Mouse (Mus musculus) hindbrain, embryonic 13.5 days (tissue): ENCODE measurements at regions not wholly inside any gene's neighbourhood (a gene's known extent, or its start where the extent isn't known, plus 50 kb on each side); places are given as distances from the start of the nearest gene placed in this dataset.
A peak's percentile ranks its signal among the peaks of the same experiment; 100 is the strongest.

Experiments used
- ATAC-seq: fragments of 200-750 bp; cut with Nextera tagmentation; 2 replicates; pipeline ENCODE4 v1.8.0; 2017; ENCODE audit warnings: moderate TSS enrichment; ENCODE audit not compliant: low FRiP score
- H3K27ac ChIP-seq: fragments of 300-500 bp; sonication (generic); 2 replicates; pipeline ENCODE4 v1.5.1; 2015; ENCODE audit warnings: inconsistent platforms, mild to moderate bottlenecking, moderate library complexity
- H3K27me3 ChIP-seq: fragments of 300-500 bp; sonication (generic); 2 replicates; pipeline ENCODE4 v1.6.1; 2015; ENCODE audit warnings: mild to moderate bottlenecking, inconsistent platforms
- H3K36me3 ChIP-seq: fragments of 300-500 bp; sonication (generic); 2 replicates; pipeline ENCODE4 v1.6.1; 2015; ENCODE audit warnings: mild to moderate bottlenecking, inconsistent platforms
- H3K4me1 ChIP-seq: fragments of 300-500 bp; sonication (generic); replicated peaks from 2 replicates; pipeline ENCODE4 v1.6.1; 2015; ENCODE audit warnings: inconsistent platforms
- H3K4me2 ChIP-seq: fragments of 300-500 bp; sonication (generic); 2 replicates; pipeline ENCODE4 v1.6.1; 2015; ENCODE audit warnings: inconsistent platforms, mild to moderate bottlenecking, moderate library complexity
- H3K4me3 ChIP-seq: fragments of 300-500 bp; sonication (generic); 2 replicates; pipeline ENCODE4 v1.5.1; 2015; ENCODE audit warnings: mild to moderate bottlenecking, inconsistent platforms
- H3K9ac ChIP-seq: fragments of 300-500 bp; sonication (generic); 2 replicates; pipeline ENCODE4 v1.6.1; 2015; ENCODE audit warnings: mild to moderate bottlenecking, inconsistent platforms
- H3K9me3 ChIP-seq: fragments of 300-500 bp; sonication (generic); 2 replicates; pipeline ENCODE4 v1.6.1; 2016; ENCODE audit warnings: inconsistent platforms
- WGBS: fragments of 180-500 bp; shearing (Covaris S2); methylation state at CpG from one replicate; pipeline ENCODE4 v1.1.7; 2015; 5-methylcytosine and 5-hydroxymethylcytosine counted together

- no peaks in the 10 kb centered on the region for H3K27me3 ChIP-seq
- no peak overlapping the region for H3K4me3 ChIP-seq
- ATAC-seq = no peak
- H3K27ac ChIP-seq = no peak overlapping the region
- H3K9me3 ChIP-seq = no peaks in the 10 kb centered on the region
- no peak overlapping the region for H3K4me2 ChIP-seq
- H3K4me1 ChIP-seq = no peaks in the 10 kb centered on the region
- 77% methylated on average over 3 of the region's 3 CpGs for WGBS
- H3K9ac ChIP-seq = no peak overlapping the region
- no peaks in the 10 kb centered on the region for H3K36me3 ChIP-seq
Observed at GRCm38 (mm10) chr5:29870537-29870936, 134.8 kb upstream of the Gm5129 start.

- no peak for ATAC-seq
- Histone ChIP-seq H3K4me2 (no peak overlapping the region), H3K9ac (no peak overlapping the region), H3K27ac (no peak overlapping the region), H3K27me3 (no peaks in the 10 kb centered on the region), H3K36me3 (no peaks in the 10 kb centered on the region), H3K4me3 (no peak overlapping the region), H3K4me1 (no peaks in the 10 kb centered on the region), H3K9me3 (no peaks in the 10 kb centered on the region)
- WGBS = 77% methylated on average over 1 of the region's 1 CpGs
Observed at GRCm38 (mm10) chr5:29875451-29875850, 137.5 kb upstream of the Il6 start.

- H3K36me3 ChIP-seq = no peaks in the 10 kb centered on the region
- H3K4me3 ChIP-seq = no peak overlapping the region
- H3K27ac ChIP-seq = no peak overlapping the region
- no peaks in the 10 kb centered on the region for H3K9me3 ChIP-seq
- no peaks in the 10 kb centered on the region for H3K4me1 ChIP-seq
- WGBS = 83% methylated on average over 4 of the region's 4 CpGs
- no peaks in the 10 kb centered on the region for H3K27me3 ChIP-seq
- no peak overlapping the region for H3K4me2 ChIP-seq
- no peak overlapping the region for H3K9ac ChIP-seq
- no peak for ATAC-seq
Observed at GRCm38 (mm10) chr5:29887267-29887841, 125.6 kb upstream of the Il6 start.

GRCm38 (mm10) chr5:29892344-29892743 lies 120.6 kb upstream of the Il6 start:
- H3K27me3 ChIP-seq = no peaks in the 10 kb centered on the region
- WGBS = 79% methylated on average over 2 of the region's 2 CpGs

GRCm38 (mm10) chr5:29892861-29893260 lies 120.1 kb upstream of the Il6 start:
- H3K4me1 ChIP-seq = peaks cover 6% of the 10 kb centered on the region
- no peaks in the 10 kb centered on the region for H3K27me3 ChIP-seq
- H3K27ac ChIP-seq = no peak overlapping the region
- H3K36me3 ChIP-seq = no peaks in the 10 kb centered on the region
- ATAC-seq = no peak
- H3K9ac ChIP-seq = no peak overlapping the region
- 80% methylated on average over 2 of the region's 2 CpGs for WGBS
- H3K9me3 ChIP-seq = no peaks in the 10 kb centered on the region
- no peak overlapping the region for H3K4me2 ChIP-seq
- H3K4me3 ChIP-seq = no peak overlapping the region

More at GRCm38 (mm10) chr5:29892344-29892743, 120.6 kb upstream of the Il6 start:
- ATAC-seq = no peak
- Histone ChIP-seq H3K4me3 (no peak overlapping the region), H3K4me2 (no peak overlapping the region), H3K9me3 (no peaks in the 10 kb centered on the region), H3K9ac (no peak overlapping the region), H3K27ac (no peak overlapping the region), H3K4me1 (peaks cover 6% of the 10 kb centered on the region), H3K36me3 (no peaks in the 10 kb centered on the region)

GRCm38 (mm10) chr5:29893829-29894228 lies 119.1 kb upstream of the Il6 start:
- Histone ChIP-seq H3K9me3 (no peaks in the 10 kb centered on the region), H3K27me3 (no peaks in the 10 kb centered on the region), H3K27ac (no peak overlapping the region), H3K4me1 (peaks cover 6% of the 10 kb centered on the region), H3K4me3 (no peak overlapping the region), H3K4me2 (no peak overlapping the region), H3K9ac (no peak overlapping the region), H3K36me3 (no peaks in the 10 kb centered on the region)
- ATAC-seq = no peak
- 64% methylated on average over 5 of the region's 5 CpGs for WGBS

GRCm38 (mm10) chr5:29894606-29895595 lies 118.0 kb upstream of the Il6 start:
- Histone ChIP-seq H3K36me3 (no peaks in the 10 kb centered on the region), H3K4me2 (peak overlapping the region; percentile 23; the same call in 1 of the 2 replicates), H3K9ac (peak overlapping the region; percentile 20; the same call in 1 of the 2 replicates), H3K4me1 (peaks cover 6% of the 10 kb centered on the region), H3K27me3 (no peaks in the 10 kb centered on the region), H3K27ac (no peak overlapping the region), H3K9me3 (no peaks in the 10 kb centered on the region), H3K4me3 (no peak overlapping the region)
- 24% methylated on average over 9 of the region's 9 CpGs for WGBS
- no peak for ATAC-seq

GRCm38 (mm10) chr5:29897617-29898016 lies 115.3 kb upstream of the Il6 start:
- Histone ChIP-seq H3K27me3 (no peaks in the 10 kb centered on the region), H3K4me1 (peaks cover 6% of the 10 kb centered on the region), H3K36me3 (no peaks in the 10 kb centered on the region), H3K4me2 (no peak overlapping the region), H3K27ac (no peak overlapping the region), H3K9ac (no peak overlapping the region), H3K9me3 (no peaks in the 10 kb centered on the region), H3K4me3 (no peak overlapping the region)
- no peak for ATAC-seq

- no peak overlapping the region for H3K9ac ChIP-seq
- 89% methylated on average over 2 of the region's 2 CpGs for WGBS
Observed at GRCm38 (mm10) chr5:29901716-29902115, 111.2 kb upstream of the Il6 start.

GRCm38 (mm10) chr5:29920295-29920694 lies 92.6 kb upstream of the Il6 start:
- H3K27ac ChIP-seq = no peak overlapping the region
- no peaks in the 10 kb centered on the region for H3K36me3 ChIP-seq
- WGBS = 81% methylated on average over 2 of the region's 2 CpGs
- no peaks in the 10 kb centered on the region for H3K4me1 ChIP-seq
- no peaks in the 10 kb centered on the region for H3K27me3 ChIP-seq
- H3K9ac ChIP-seq = no peak overlapping the region
- H3K9me3 ChIP-seq = peaks cover 6% of the 10 kb centered on the region
- H3K4me2 ChIP-seq = no peak overlapping the region
- ATAC-seq = no peak
- no peak overlapping the region for H3K4me3 ChIP-seq

More at GRCm38 (mm10) chr5:29901716-29902115, 111.2 kb upstream of the Il6 start:
- no peak overlapping the region for H3K4me2 ChIP-seq
- H3K27ac ChIP-seq = no peak overlapping the region
- no peaks in the 10 kb centered on the region for H3K9me3 ChIP-seq
- no peaks in the 10 kb centered on the region for H3K36me3 ChIP-seq
- no peaks in the 10 kb centered on the region for H3K4me1 ChIP-seq
- no peak for ATAC-seq
- no peaks in the 10 kb centered on the region for H3K27me3 ChIP-seq
- no peak overlapping the region for H3K4me3 ChIP-seq

- H3K4me1 ChIP-seq = no peaks in the 10 kb centered on the region
- WGBS = 86% methylated on average over 2 of the region's 2 CpGs
- H3K9ac ChIP-seq = no peak overlapping the region
- no peaks in the 10 kb centered on the region for H3K27me3 ChIP-seq
- no peak for ATAC-seq
- no peak overlapping the region for H3K4me2 ChIP-seq
- no peaks in the 10 kb centered on the region for H3K9me3 ChIP-seq
- no peak overlapping the region for H3K27ac ChIP-seq
- no peak overlapping the region for H3K4me3 ChIP-seq
- H3K36me3 ChIP-seq = no peaks in the 10 kb centered on the region
Observed at GRCm38 (mm10) chr5:29925527-29925926, 87.4 kb upstream of the Il6 start.

- Histone ChIP-seq H3K4me1 (no peaks in the 10 kb centered on the region), H3K4me3 (no peak overlapping the region), H3K4me2 (no peak overlapping the region), H3K27ac (no peak overlapping the region), H3K9ac (no peak overlapping the region), H3K27me3 (no peaks in the 10 kb centered on the region), H3K36me3 (no peaks in the 10 kb centered on the region), H3K9me3 (no peaks in the 10 kb centered on the region)
- WGBS = 79% methylated on average over 1 of the region's 1 CpGs
- ATAC-seq = no peak
Observed at GRCm38 (mm10) chr5:29927594-29927993, 85.3 kb upstream of the Il6 start.

GRCm38 (mm10) chr5:29929381-29929780 lies 83.5 kb upstream of the Il6 start:
- no peak for ATAC-seq
- no peaks in the 10 kb centered on the region for H3K4me1 ChIP-seq

More at GRCm38 (mm10) chr5:29929381-29929780, 83.5 kb upstream of the Il6 start:
- Histone ChIP-seq H3K4me3 (no peak overlapping the region), H3K9me3 (no peaks in the 10 kb centered on the region), H3K27ac (no peak overlapping the region), H3K4me2 (no peak overlapping the region), H3K27me3 (no peaks in the 10 kb centered on the region), H3K36me3 (no peaks in the 10 kb centered on the region), H3K9ac (no peak overlapping the region)
- 94% methylated on average over 2 of the region's 2 CpGs for WGBS
